Mouse (Mus musculus) liver, embryonic 14.5 days (tissue): ENCODE measurements around the gene Krt77. TPM values are rescaled to one million over a fixed set of nuclear protein-coding genes. Genes with fewer than 3 reads are reported as not detected.

Experiments used
- ATAC-seq: fragments of 200-750 bp; cut with Nextera tagmentation; 2 replicates; pipeline ENCODE4 v1.8.0; 2017; ENCODE audit warnings: moderate number of reproducible peaks, mild to moderate bottlenecking, moderate library complexity; ENCODE audit not compliant: insufficient read depth
- DNase-seq, 3 experiments: peaks; one replicate each; pipeline ENCODE4 v3.0.0-alpha.2; 2012 to 2013; ENCODE audit warnings: low read depth in 3 of 3, low spot score in 3 of 3
- H3K27ac ChIP-seq: fragments of 300-500 bp; sonication (generic); 2 replicates; pipeline ENCODE4 v1.5.1; 2014; ENCODE audit warnings: moderate library complexity, mild to moderate bottlenecking, control low read depth, inconsistent platforms
- H3K27me3 ChIP-seq: fragments of 300-500 bp; sonication (generic); 2 replicates; pipeline ENCODE4 v1.6.1; 2014; ENCODE audit warnings: mild to moderate bottlenecking, low read length, moderate library complexity; ENCODE audit not compliant: control insufficient read depth, insufficient read depth
- H3K36me3 ChIP-seq: fragments of 300-500 bp; sonication (generic); replicated peaks from 2 replicates; pipeline ENCODE4 v1.6.1; 2014; ENCODE audit warnings: low read depth; ENCODE audit not compliant: control insufficient read depth, insufficient read depth
- H3K4me1 ChIP-seq, 2 experiments: fragments of 200-500 bp in 1 of 2; fragments of 300-500 bp in 1 of 2; sonication (generic) in 1 of 2; replicated peaks; 2 replicates each; pipeline ENCODE4 v1.6.1; 2012 to 2014; ENCODE audit warnings: antibody characterized with exemption in 1 of 2, inconsistent platforms in 1 of 2, low read length in 1 of 2; ENCODE audit not compliant: control insufficient read depth in 2 of 2, insufficient read depth in 2 of 2
- H3K4me2 ChIP-seq: fragments of 300-500 bp; sonication (generic); 2 replicates; pipeline ENCODE4 v1.6.1; 2014; ENCODE audit warnings: low read depth, mild to moderate bottlenecking, control low read depth, moderate library complexity
- H3K4me3 ChIP-seq, 2 experiments: fragments of 200-500 bp in 1 of 2; fragments of 300-500 bp in 1 of 2; sonication (generic) in 1 of 2; 2 replicates each; pipeline ENCODE4 v1.5.1; 2012 to 2014; ENCODE audit warnings: low read depth in 2 of 2, low read length in 2 of 2, mild to moderate bottlenecking in 2 of 2, control low read depth in 1 of 2, inconsistent platforms in 1 of 2, moderate library complexity in 1 of 2; ENCODE audit not compliant: insufficient read depth in 1 of 2
- H3K9ac ChIP-seq: fragments of 300-500 bp; sonication (generic); replicated peaks from 2 replicates; pipeline ENCODE4 v1.6.1; 2014; ENCODE audit warnings: mild to moderate bottlenecking, control low read depth, moderate library complexity
- H3K9me3 ChIP-seq: fragments of 300-500 bp; sonication (generic); 2 replicates; pipeline ENCODE4 v1.6.1; 2016; ENCODE audit warnings: low read length, mixed read lengths; ENCODE audit not compliant: control insufficient read depth
- CTCF ChIP-seq: IDR thresholded peaks from 2 replicates; pipeline ENCODE4 v1.5.1; 2016; ENCODE audit warnings: antibody characterized with exemption, low read depth, control low read depth
- EP300 ChIP-seq: IDR thresholded peaks from 2 replicates; pipeline ENCODE4 v1.6.1; 2016; ENCODE audit warnings: antibody characterized with exemption, low read depth
- WGBS: fragments of 180-500 bp; shearing (Covaris S2); extraction: QIAGEN DNeasy Blood & Tissue Kit; methylation state at CpG from one replicate; pipeline ENCODE4 v1.1.7; 2014; ENCODE audit not compliant: insufficient replicate concordance; 5-methylcytosine and 5-hydroxymethylcytosine counted together
- polyA plus RNA-seq, 2 experiments: library from polyadenylated mRNA; depleted of rRNA in 1 of 2; stranded (reverse) in 1 of 2; unstranded in 1 of 2; fragments of >200 nt; fragmentation: Nextera tagmentation in 1 of 2; extraction: Ambion mirVana in 1 of 2; gene quantifications; 2 replicates each; pipeline versions ENCODE4 v1.2.1 to v1.2.3; 2012 to 2014

The Krt77 gene
- polyA plus RNA-seq, 2 experiments = 0.01 TPM; not detected in 1

- TF ChIP-seq CTCF = no peak
- no peak for TF ChIP-seq EP300
- Histone ChIP-seq H3K9me3 (no peaks in the 10 kb centered on the region), H3K27ac (no peak overlapping the region), H3K4me2 (no peak overlapping the region), H3K9ac (no peak overlapping the region), H3K4me3 (no peak overlapping the region), H3K36me3 (no peaks in the 10 kb centered on the region), H3K4me1 (no peaks in the 10 kb centered on the region), H3K27me3 (no peaks in the 10 kb centered on the region)
- no peak for DNase-seq
- 45% methylated on average over 7 of the region's 7 CpGs for WGBS
- ATAC-seq = no peak
These were observed 2.8 kb downstream of the Krt77 start for GRCm38 (mm10) chr15:101866754-101867153.

GRCm38 (mm10) chr15:101860421-101861130 is 8.9 kb downstream of the Krt77 start:
- Histone ChIP-seq H3K27ac (no peak overlapping the region), H3K4me3 (no peak overlapping the region), H3K9me3 (no peaks in the 10 kb centered on the region), H3K4me1 (no peaks in the 10 kb centered on the region), H3K27me3 (peaks cover 22% of the 10 kb centered on the region), H3K9ac (no peak overlapping the region), H3K4me2 (no peak overlapping the region), H3K36me3 (no peaks in the 10 kb centered on the region)
- TF ChIP-seq EP300 (no peak), CTCF (peak; percentile 38; the same call in 1 of the 2 replicates)
- 35% methylated on average over 13 of the region's 13 CpGs for WGBS
- DNase-seq = no peak
- ATAC-seq = no peak

GRCm38 (mm10) chr15:101859735-101860170 is 9.8 kb downstream of the Krt77 start:
- Histone ChIP-seq H3K9me3 (no peaks in the 10 kb centered on the region), H3K36me3 (no peaks in the 10 kb centered on the region), H3K4me2 (peak overlapping the region; percentile 37), H3K4me3 (no peak overlapping the region), H3K9ac (no peak overlapping the region), H3K4me1 (no peaks in the 10 kb centered on the region), H3K27me3 (peaks cover 22% of the 10 kb centered on the region), H3K27ac (no peak overlapping the region)
- WGBS = under 1% methylated on average over 33 of the region's 33 CpGs
- no peak for ATAC-seq
- TF ChIP-seq EP300 = no peak
- no peak for TF ChIP-seq CTCF
- no peak for DNase-seq

GRCm38 (mm10) chr15:101858673-101859425 is 10.7 kb downstream of the Krt77 start:
- Histone ChIP-seq H3K9me3 (no peaks in the 10 kb centered on the region), H3K4me3 (no peak overlapping the region), H3K4me1 (no peaks in the 10 kb centered on the region), H3K27ac (no peak overlapping the region), H3K4me2 (no peak overlapping the region), H3K9ac (no peak overlapping the region), H3K36me3 (no peaks in the 10 kb centered on the region), H3K27me3 (peaks cover 22% of the 10 kb centered on the region)
- no peak for TF ChIP-seq EP300
- TF ChIP-seq CTCF = no peak
- WGBS = 10% methylated on average over 11 of the region's 11 CpGs
- ATAC-seq = no peak
- no peak for DNase-seq

GRCm38 (mm10) chr15:101856696-101857095 is 12.8 kb downstream of the Krt77 start:
- no peak for TF ChIP-seq EP300
- TF ChIP-seq CTCF = no peak
- peaks cover 22% of the 10 kb centered on the region for H3K27me3 ChIP-seq
- no peak overlapping the region for H3K9ac ChIP-seq
- no peaks in the 10 kb centered on the region for H3K4me1 ChIP-seq
- no peaks in the 10 kb centered on the region for H3K36me3 ChIP-seq
- no peak for DNase-seq
- ATAC-seq = no peak
- H3K27ac ChIP-seq = no peak overlapping the region
- no peak overlapping the region for H3K4me3 ChIP-seq
- H3K9me3 ChIP-seq = no peaks in the 10 kb centered on the region
- 37% methylated on average over 5 of the region's 5 CpGs for WGBS
- no peak overlapping the region for H3K4me2 ChIP-seq
